Mouse (Mus musculus) hindbrain, embryonic 10.5 days (tissue): ENCODE measurements around the gene Eif1b. TPM values are rescaled to one million over a fixed set of nuclear protein-coding genes. Genes with fewer than 3 reads are reported as not detected.

Experiments
- DNase-seq: peaks from one replicate; pipeline ENCODE4 v3.0.0-alpha.2; 2017; ENCODE audit warnings: low spot score
- H3K27ac ChIP-seq: fragments of 300-500 bp; sonication (generic); 2 replicates; pipeline ENCODE4 v1.5.1; 2016; ENCODE audit warnings: mild to moderate bottlenecking, moderate library complexity
- H3K27me3 ChIP-seq: fragments of 300-500 bp; sonication (generic); 2 replicates; pipeline ENCODE4 v1.6.1; 2016; ENCODE audit warnings: mild to moderate bottlenecking; ENCODE audit not compliant: poor library complexity, insufficient read depth, severe bottlenecking
- H3K36me3 ChIP-seq: fragments of 300-500 bp; sonication (generic); 2 replicates; pipeline ENCODE4 v1.6.1; 2016; ENCODE audit warnings: mild to moderate bottlenecking, moderate library complexity
- H3K4me1 ChIP-seq: fragments of 300-500 bp; sonication (generic); replicated peaks from 2 replicates; pipeline ENCODE4 v1.6.1; 2016; ENCODE audit warnings: mild to moderate bottlenecking
- H3K4me3 ChIP-seq: fragments of 300-500 bp; sonication (generic); 2 replicates; pipeline ENCODE4 v1.5.1; 2016; ENCODE audit warnings: mild to moderate bottlenecking, moderate library complexity
- H3K9me3 ChIP-seq: fragments of 300-500 bp; sonication (generic); 2 replicates; pipeline ENCODE4 v1.6.1; 2016; ENCODE audit warnings: mild to moderate bottlenecking, moderate library complexity
- WGBS: fragments of 180-500 bp; shearing (Covaris S2); methylation state at CpG from one replicate; pipeline ENCODE4 v1.1.7; 2016; 5-methylcytosine and 5-hydroxymethylcytosine counted together
- polyA plus RNA-seq: library from polyadenylated mRNA; unstranded; fragments of >200 nt; fragmentation: Nextera tagmentation; extraction: Ambion mirVana; gene quantifications from 2 replicates; pipeline ENCODE4 v1.2.1, GENCODE M21; 2016

The Eif1b gene
- polyA plus RNA-seq, result 229 and 249 TPM in 2 replicates

DNA sequence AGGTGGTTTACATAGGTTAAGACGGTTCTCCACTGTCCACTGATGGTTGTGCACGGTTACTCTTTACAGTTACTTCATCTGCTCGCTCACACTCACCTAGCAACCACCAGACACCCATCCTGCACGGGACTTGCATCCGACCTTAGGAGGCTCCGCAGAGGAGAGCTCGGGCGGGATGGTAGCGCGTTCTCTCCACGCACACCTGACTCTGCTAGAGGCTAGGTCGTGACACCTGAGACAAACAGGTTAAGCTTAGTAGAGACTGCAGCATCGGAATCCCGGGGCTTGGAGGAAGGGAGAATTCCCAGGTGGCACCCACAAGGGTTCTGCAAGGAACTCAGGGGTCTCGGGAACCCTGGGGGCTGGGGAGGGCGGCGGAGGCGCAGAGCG lies at the start of gene Eif1b:
Eif1b (plus strand) TSS at position 223 of the 390 bp plus-strand sequence.
- no peak for DNase-seq
- no peaks in the 10 kb centered on the region for H3K9me3 ChIP-seq
- peaks cover 30% of the 10 kb centered on the region for H3K36me3 ChIP-seq
- WGBS, result 4% methylated on average over 19 of the region's 19 CpGs
- peak within 1 kb of the TSS; percentile 99 for H3K27ac ChIP-seq
- peak within 1 kb of the TSS; percentile 100 for H3K4me3 ChIP-seq
- H3K27me3 ChIP-seq, result no peaks in the 10 kb centered on the region
- H3K4me1 ChIP-seq, result peaks cover 21% of the 10 kb centered on the region

DNA sequence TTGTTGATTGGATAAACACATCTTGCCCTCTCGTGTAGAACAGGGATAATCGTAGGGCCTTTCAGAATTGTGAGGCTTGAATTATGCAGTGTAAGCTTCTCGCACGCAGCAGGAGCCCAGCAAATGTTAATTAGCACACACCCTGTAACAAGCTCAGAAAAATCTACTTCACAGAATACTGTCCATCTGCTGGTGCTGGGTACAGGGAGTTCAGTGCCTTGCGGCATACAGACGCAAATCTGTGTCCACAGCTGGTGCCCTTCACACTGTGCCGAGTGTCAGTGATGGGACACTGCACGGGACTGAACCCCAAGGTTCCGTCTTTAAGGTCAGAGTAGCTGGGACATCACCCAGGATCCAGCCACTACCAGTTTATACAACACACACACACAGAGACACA lies 47.4 kb upstream of the Eif1b start:
- H3K4me3 ChIP-seq, result no peak overlapping the region
- no peaks in the 10 kb centered on the region for H3K27me3 ChIP-seq
- no peaks in the 10 kb centered on the region for H3K36me3 ChIP-seq
- 87% methylated on average over 9 of the region's 9 CpGs for WGBS
- no peak for DNase-seq
- H3K27ac ChIP-seq, result no peak overlapping the region
- 0 out of 2 replicates have a peak, but pooled peaks cover 7% of the 10 kb centered on the region for H3K9me3 ChIP-seq
- H3K4me1 ChIP-seq, result no peaks in the 10 kb centered on the region; the same call in 1 of the 2 replicates

DNA sequence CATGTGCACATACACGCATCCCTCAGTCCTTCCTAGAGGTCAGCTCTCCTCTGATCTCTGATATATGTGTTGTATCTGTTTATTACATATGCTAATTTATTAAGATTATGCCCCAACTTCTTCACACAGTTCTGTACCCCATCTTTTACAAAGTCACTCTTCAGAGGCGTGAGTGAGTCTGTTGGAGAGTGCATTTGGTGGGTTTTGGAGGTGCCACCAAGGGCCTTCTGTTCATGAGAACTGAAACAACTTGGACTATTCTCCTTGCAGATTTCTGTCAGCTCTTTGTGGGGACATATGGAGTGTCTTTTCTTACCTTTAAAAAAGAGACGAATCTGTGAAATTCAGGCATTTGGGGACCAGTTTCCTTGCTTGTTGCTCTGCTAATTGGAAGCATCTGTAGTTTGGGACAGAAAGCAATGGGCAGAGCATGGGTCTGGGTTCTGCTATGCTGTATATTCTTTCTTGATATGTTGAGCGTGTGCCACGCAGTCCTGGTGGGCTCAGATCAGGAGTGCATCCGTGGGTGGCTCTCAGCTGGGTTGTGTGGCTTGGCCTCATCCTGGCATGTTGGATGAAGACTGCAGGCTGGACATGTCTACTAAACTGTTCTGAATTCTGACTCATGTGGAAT lies 42.2 kb upstream of the Eif1b start:
- Histone ChIP-seq H3K4me3 (no peak overlapping the region), H3K27ac (no peak overlapping the region), H3K9me3 (no peaks in the 10 kb centered on the region), H3K27me3 (no peaks in the 10 kb centered on the region), H3K4me1 (peaks cover under 1% of the 10 kb centered on the region), H3K36me3 (no peaks in the 10 kb centered on the region)
- DNase-seq, result no peak
- 87% methylated on average over 6 of the region's 6 CpGs for WGBS

DNA sequence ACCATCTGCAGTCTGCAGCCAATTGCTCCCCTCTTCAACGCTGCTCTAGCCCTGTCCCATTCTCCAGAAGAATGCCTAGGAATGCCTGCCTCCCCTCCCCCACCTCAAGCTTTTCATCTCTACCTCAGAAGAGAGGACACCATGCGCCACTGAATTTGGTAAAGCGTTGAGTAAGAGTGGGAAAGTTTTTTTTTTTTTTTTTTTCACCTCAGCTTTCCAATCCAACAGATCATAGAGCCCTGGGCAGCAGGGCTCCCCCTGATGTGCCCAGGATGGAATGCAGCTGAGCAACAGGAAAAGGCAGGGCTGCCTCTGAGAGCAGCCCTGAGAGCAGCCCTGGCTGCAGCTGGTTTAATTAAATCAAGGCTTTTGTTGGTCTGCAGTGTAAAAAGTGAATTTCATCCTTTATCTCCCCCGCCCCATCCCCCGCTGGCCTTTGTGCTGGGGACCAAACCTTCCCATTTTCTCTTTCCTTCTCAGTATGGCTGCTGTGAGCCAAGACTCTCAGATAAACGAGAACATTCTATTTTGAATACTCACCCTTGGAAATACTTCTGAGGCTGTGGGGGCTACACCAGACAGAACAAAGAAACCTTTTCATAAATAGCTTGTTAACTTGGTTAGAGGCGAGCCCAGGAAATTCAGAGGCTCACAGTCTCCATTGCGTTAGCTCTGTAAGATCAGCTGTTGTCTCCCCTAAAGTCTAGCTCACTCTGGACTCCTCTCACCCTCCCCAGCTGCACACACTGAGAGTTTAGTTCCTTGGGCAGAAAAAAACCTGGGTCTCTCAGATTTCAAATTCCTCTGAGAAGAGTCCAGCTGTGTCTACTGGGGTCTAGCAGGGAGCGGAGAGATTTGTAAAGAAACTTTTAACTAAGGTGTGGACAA lies 36.0 kb upstream of the Eif1b start:
- peaks cover 3% of the 10 kb centered on the region; the same call in 1 of the 2 replicates for H3K9me3 ChIP-seq
- no peaks in the 10 kb centered on the region for H3K27me3 ChIP-seq
- 9% methylated on average over 9 of the region's 9 CpGs for WGBS
- H3K27ac ChIP-seq, result peak overlapping the region; percentile 88
- H3K36me3 ChIP-seq, result no peaks in the 10 kb centered on the region
- DNase-seq, result peak; percentile 73
- H3K4me1 ChIP-seq, result peaks cover 26% of the 10 kb centered on the region
- H3K4me3 ChIP-seq, result no peak overlapping the region

DNA sequence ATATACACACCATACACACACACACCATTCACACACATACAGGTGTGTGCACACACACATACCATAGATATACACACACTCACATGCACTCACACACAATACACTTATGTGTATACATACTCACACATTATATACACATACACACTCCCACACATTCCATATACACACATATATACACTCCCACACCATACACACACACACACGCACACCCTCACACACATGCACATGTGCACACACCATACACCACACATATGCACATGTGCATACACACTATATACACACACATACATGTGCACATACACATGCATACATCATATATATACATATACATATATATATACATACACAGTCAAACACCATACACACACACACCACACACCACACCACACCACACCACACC lies 21.6 kb upstream of the Eif1b start:
- no peak overlapping the region for H3K27ac ChIP-seq
- H3K4me3 ChIP-seq, result no peak overlapping the region
- no peaks in the 10 kb centered on the region for H3K9me3 ChIP-seq
- no peak for DNase-seq
- peaks cover 7% of the 10 kb centered on the region for H3K4me1 ChIP-seq
- 88% methylated on average over 1 of the region's 1 CpGs for WGBS
- no peaks in the 10 kb centered on the region for H3K27me3 ChIP-seq
- H3K36me3 ChIP-seq, result no peaks in the 10 kb centered on the region

DNA sequence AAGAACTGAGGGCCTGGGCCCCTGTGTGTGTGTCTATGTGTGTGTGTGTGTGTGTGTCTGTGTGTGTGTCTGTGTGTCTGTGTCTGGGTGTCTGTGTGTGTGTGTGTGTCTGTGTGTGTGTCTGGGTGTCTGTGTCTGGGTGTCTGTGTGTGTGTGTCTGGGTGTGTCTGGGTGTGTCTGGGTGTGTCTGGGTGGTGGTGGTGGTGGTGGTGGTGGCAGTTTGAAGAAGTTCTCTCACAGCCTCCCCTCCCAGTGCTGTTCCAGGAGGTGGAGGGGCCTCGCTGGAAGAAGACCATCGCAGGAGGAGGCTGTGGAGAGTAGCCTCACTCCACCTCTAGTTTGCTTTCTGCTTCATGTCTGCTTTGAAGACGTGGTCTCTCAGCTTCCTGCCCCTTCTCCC lies 10.4 kb upstream of the Eif1b start:
- DNase-seq, result no peak
- peaks cover 8% of the 10 kb centered on the region; the same call in 1 of the 2 replicates for H3K4me1 ChIP-seq
- 85% methylated on average over 3 of the region's 3 CpGs for WGBS
- no peak overlapping the region for H3K27ac ChIP-seq
- no peak overlapping the region for H3K4me3 ChIP-seq
- no peaks in the 10 kb centered on the region for H3K27me3 ChIP-seq
- H3K36me3 ChIP-seq, result no peaks in the 10 kb centered on the region
- no peaks in the 10 kb centered on the region for H3K9me3 ChIP-seq

DNA sequence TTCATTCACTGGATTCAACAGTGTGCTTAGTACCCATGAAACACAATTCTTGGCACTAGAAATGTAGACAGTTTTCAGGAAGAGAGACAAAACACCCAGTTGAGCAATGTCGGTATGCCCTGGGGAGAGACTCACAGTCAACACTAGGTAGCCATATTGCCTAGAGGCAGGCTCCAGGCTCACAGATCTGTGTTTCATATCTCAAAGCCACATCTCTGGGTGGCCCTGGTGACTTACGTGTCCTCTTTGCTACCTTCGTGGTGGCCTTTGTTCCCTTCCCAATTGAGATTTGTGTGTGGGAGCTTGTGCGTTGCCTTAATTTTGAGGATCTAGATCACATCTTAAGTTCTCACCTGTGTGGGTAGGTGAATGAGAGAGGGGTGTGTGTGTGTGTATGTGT lies 9.7 kb upstream of the Eif1b start:
- WGBS, result 95% methylated on average over 4 of the region's 4 CpGs
- Histone ChIP-seq H3K9me3 (no peaks in the 10 kb centered on the region), H3K27me3 (no peaks in the 10 kb centered on the region), H3K27ac (no peak overlapping the region), H3K4me3 (no peak overlapping the region), H3K4me1 (peaks cover 8% of the 10 kb centered on the region; the same call in 1 of the 2 replicates), H3K36me3 (no peaks in the 10 kb centered on the region)
- no peak for DNase-seq

DNA sequence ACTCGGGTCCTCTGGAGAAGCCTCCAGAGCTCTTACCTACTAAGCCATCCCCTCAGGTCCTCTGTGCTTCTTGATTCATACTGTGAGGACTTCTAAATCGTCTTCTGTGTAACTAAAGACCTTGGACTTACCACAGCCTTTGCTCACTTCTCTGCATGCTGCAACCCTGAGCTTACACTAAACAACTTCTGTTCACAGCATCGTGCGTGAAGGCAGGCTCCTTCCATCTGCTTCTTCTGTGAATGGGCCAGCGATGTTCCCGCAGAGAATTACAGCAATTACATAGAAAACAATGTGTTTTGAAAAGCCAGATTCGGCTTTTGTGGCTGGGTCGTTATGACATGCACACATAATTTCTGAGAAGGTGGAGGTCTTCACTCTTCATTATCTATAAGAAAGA lies 8.9 kb upstream of the Eif1b start:
- no peak for DNase-seq
- Histone ChIP-seq H3K4me1 (peaks cover 6% of the 10 kb centered on the region; the same call in 1 of the 2 replicates), H3K27me3 (no peaks in the 10 kb centered on the region), H3K27ac (no peak overlapping the region), H3K9me3 (no peaks in the 10 kb centered on the region), H3K4me3 (no peak overlapping the region), H3K36me3 (no peaks in the 10 kb centered on the region)
- WGBS, result 85% methylated on average over 8 of the region's 8 CpGs

DNA sequence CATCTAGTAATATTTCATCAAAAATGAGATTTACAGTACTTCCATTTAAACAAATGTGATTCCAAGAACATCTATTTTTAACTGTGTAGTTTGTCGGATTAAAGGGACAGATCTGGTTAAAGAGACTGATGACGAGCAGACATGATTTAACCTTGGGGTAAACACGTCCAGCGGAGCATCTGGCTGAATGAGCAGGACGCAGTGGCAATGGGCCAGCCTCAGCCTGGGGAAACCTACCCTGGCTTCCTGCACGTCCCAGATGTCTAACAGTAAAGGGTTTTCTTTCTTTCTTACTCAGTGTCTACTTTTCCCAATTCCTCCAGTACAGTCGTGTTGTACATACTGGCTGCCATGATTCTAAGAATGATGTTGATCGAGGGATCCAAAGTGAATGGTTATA lies 5.0 kb upstream of the Eif1b start:
- H3K4me1 ChIP-seq, result peaks cover 3% of the 10 kb centered on the region; the same call in 1 of the 2 replicates
- H3K27me3 ChIP-seq, result no peaks in the 10 kb centered on the region
- H3K4me3 ChIP-seq, result no peak overlapping the region
- no peaks in the 10 kb centered on the region for H3K9me3 ChIP-seq
- H3K36me3 ChIP-seq, result no peaks in the 10 kb centered on the region
- H3K27ac ChIP-seq, result no peak overlapping the region
- DNase-seq, result no peak
- 86% methylated on average over 8 of the region's 8 CpGs for WGBS

DNA sequence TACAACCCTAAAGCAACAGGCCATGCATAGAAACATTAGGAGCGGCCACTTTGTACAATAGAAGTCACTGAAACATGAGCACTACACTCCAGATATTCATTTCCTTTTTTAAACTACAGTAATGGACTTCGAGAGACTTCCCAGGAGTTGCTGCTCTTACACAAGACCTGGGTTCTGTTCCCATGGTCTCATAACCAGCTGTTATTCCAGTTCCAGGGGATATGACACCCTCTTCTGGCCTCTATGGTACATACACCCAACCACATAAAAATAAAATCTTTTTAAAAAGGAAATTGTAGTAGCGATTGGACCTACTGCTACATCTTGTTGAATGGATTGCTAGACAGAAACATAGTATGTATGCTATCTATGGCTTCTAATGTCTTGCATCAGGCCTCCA lies 523 bp upstream of the Eif1b start:
- no peaks in the 10 kb centered on the region for H3K27me3 ChIP-seq
- H3K4me1 ChIP-seq, result peaks cover 21% of the 10 kb centered on the region
- DNase-seq, result no peak
- peaks cover 27% of the 10 kb centered on the region for H3K36me3 ChIP-seq
- WGBS, result 87% methylated on average over 3 of the region's 3 CpGs
- no peaks in the 10 kb centered on the region for H3K9me3 ChIP-seq
- 0 out of 2 replicates have a peak overlapping the region, but pooled peaks have one; percentile 99 for H3K27ac ChIP-seq
- peak overlapping the region; percentile 100 for H3K4me3 ChIP-seq

DNA sequence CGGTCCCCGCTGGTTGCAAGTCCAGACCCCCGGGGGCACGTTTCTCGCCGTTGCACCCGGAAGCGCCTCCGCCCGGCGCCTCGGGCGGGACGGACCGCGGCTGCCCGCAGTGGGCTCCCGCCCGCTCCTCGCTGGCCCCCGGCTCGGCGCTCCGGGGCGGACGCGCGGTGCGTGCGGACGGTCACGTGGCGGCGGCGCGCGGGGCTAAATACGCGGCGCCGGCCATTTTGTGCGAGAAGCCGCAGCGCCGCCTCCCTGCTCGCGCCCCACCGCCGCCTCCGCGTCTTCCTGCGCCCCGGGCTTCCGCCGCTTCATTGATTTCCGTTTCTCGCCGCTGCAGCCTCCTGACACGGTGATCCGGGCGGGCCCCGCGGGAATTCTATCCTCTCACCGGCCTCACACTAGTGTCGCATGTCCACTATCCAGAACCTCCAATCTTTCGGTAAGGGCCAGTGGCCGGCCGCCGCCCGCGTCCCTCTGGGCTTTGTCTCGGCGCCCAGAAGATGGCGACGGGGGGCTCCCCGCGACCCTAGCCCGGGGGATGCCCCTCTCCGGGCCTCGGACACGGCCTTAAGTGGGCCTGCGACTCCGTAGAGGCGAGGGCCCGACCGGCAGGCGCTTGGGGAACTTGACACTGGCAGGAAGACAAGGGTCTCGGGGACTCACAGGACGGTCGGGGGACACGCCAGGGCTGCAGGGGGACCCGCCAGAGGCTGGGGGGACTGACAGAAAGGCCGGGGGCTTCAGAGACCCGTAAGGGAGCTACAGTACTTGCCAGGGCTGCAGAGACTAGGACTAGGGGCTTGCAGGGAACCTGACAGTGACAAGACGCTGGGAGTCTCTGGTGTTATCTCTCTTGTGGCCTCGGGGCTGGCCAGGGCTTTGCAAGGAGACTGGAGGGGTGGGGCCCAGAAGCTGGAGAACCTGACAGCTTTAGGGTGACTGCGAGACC lies 644 bp downstream of the Eif1b start:
- under 1% methylated on average over 97 of the region's 97 CpGs for WGBS
- Histone ChIP-seq H3K36me3 (peaks cover 35% of the 10 kb centered on the region), H3K9me3 (no peaks in the 10 kb centered on the region), H3K27me3 (no peaks in the 10 kb centered on the region), H3K4me1 (peaks cover 21% of the 10 kb centered on the region), H3K4me3 (peak overlapping the region; percentile 100), H3K27ac (peak overlapping the region; percentile 99)
- peak; percentile 80 for DNase-seq

DNA sequence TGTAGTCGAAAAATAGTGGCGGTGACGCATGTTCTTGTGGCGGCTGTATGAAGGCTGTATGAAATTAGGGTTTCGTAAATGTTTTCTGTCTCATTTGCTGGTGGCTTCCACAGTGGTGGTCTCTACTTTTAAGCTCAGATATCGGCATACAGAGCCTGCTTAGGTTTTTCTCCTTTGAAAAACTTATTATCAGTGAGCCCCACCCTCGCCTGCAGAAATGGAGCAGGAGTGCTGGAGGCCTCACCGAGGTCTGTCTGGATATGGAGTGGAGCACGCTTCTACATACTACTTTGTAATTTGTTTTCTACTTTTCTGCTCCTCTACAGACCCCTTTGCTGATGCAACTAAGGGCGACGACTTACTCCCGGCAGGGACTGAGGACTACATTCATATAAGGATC lies 1.7 kb downstream of the Eif1b start:
- Histone ChIP-seq H3K27me3 (no peaks in the 10 kb centered on the region), H3K4me1 (peaks cover 21% of the 10 kb centered on the region), H3K4me3 (peak overlapping the region; percentile 100), H3K27ac (peak overlapping the region; percentile 99), H3K9me3 (no peaks in the 10 kb centered on the region), H3K36me3 (peaks cover 35% of the 10 kb centered on the region)
- DNase-seq, result no peak
- WGBS, result 85% methylated on average over 12 of the region's 12 CpGs
